Mouse (Mus musculus): ENCODE results near the gene Rad54l. TPM values are rescaled to one million over a fixed set of nuclear protein-coding genes. Genes with fewer than 3 reads are reported as not detected.

Rad54l gene
- polyA plus RNA-seq, 1 experiment from 2014 or later: 24.6 TPM

GRCm38 (mm10) chr4:116137421-116137996 lies 14.0 kb upstream of the Rad54l start:
- 47% methylated on average over 13 of the region's 13 CpGs for WGBS
- H3K27me3 ChIP-seq (replicated peaks): no peaks in the 10 kb centered on the region
- no peaks in the 10 kb centered on the region for H3K9me3 ChIP-seq
- H3K9ac ChIP-seq: no peak overlapping the region
- H3K4me3 ChIP-seq (replicated peaks): no peak overlapping the region
- H3K4me1 ChIP-seq: no peaks in the 10 kb centered on the region
- no peak overlapping the region for H3K4me2 ChIP-seq
- 0 out of 2 replicates have a peak, but pooled peaks cover 3% of the 10 kb centered on the region for H3K36me3 ChIP-seq
- 0 out of 2 replicates have a peak, but pooled peaks have one; percentile 22 for ATAC-seq (ENCODE audit: insufficient read depth, low FRiP score, low read depth)
- H3K27ac ChIP-seq: no peak overlapping the region

- H3K4me2 ChIP-seq: no peak overlapping the region
- H3K27ac ChIP-seq: no peak overlapping the region
- 0 out of 2 replicates have a peak, but pooled peaks cover 3% of the 10 kb centered on the region for H3K36me3 ChIP-seq
- ATAC-seq (ENCODE audit: insufficient read depth, low FRiP score, low read depth): no peak
- H3K4me1 ChIP-seq: no peaks in the 10 kb centered on the region
- no peaks in the 10 kb centered on the region for H3K9me3 ChIP-seq
- H3K9ac ChIP-seq: no peak overlapping the region
- H3K4me3 ChIP-seq (replicated peaks): no peak overlapping the region
- 26% methylated on average over 2 of the region's 2 CpGs for WGBS
- no peaks in the 10 kb centered on the region for H3K27me3 ChIP-seq (replicated peaks)
These were observed 11.5 kb upstream of the Rad54l start for GRCm38 (mm10) chr4:116134990-116135389.

- Histone ChIP-seq H3K27me3 (replicated peaks) (no peaks in the 10 kb centered on the region), H3K9me3 (no peaks in the 10 kb centered on the region), H3K4me2 (no peak overlapping the region), H3K9ac (no peak overlapping the region), H3K27ac (no peak overlapping the region), H3K4me3 (replicated peaks) (no peak overlapping the region), H3K36me3 (0 out of 2 replicates have a peak, but pooled peaks cover 3% of the 10 kb centered on the region), H3K4me1 (no peaks in the 10 kb centered on the region)
- WGBS: 70% methylated on average over 4 of the region's 4 CpGs
- no peak for ATAC-seq (ENCODE audit: insufficient read depth, low FRiP score, low read depth)
These were observed 9.6 kb upstream of the Rad54l start for GRCm38 (mm10) chr4:116133126-116133525.

- no peak for ATAC-seq (ENCODE audit: insufficient read depth, low FRiP score, low read depth)
- no peak overlapping the region for H3K4me2 ChIP-seq
- H3K4me3 ChIP-seq (replicated peaks): no peak overlapping the region
- WGBS: 85% methylated on average over 6 of the region's 6 CpGs
- H3K36me3 ChIP-seq: no peaks in the 10 kb centered on the region
- H3K27me3 ChIP-seq (replicated peaks): no peaks in the 10 kb centered on the region
- no peak overlapping the region for H3K27ac ChIP-seq
- no peak overlapping the region for H3K9ac ChIP-seq
- no peaks in the 10 kb centered on the region for H3K9me3 ChIP-seq
- H3K4me1 ChIP-seq: peaks cover 3% of the 10 kb centered on the region
These were observed 4.5 kb upstream of the Rad54l start for GRCm38 (mm10) chr4:116127956-116128355.

GRCm38 (mm10) chr4:116125803-116126386 lies 2.4 kb upstream of the Rad54l start:
- H3K36me3 ChIP-seq: no peaks in the 10 kb centered on the region
- no peak overlapping the region for H3K9ac ChIP-seq
- no peaks in the 10 kb centered on the region for H3K27me3 ChIP-seq (replicated peaks)
- H3K4me3 ChIP-seq (replicated peaks): no peak overlapping the region
- H3K9me3 ChIP-seq: no peaks in the 10 kb centered on the region
- no peak overlapping the region for H3K4me2 ChIP-seq
- 0 out of 2 replicates have a peak overlapping the region, but pooled peaks have one; percentile 16 for H3K27ac ChIP-seq
- H3K4me1 ChIP-seq: peaks cover 8% of the 10 kb centered on the region
- no peak for ATAC-seq (ENCODE audit: insufficient read depth, low FRiP score, low read depth)
- 76% methylated on average over 4 of the region's 4 CpGs for WGBS

GRCm38 (mm10) chr4:116122762-116123161 lies 728 bp downstream of the Rad54l start:
- H3K4me2 ChIP-seq: peak overlapping the region; percentile 60
- H3K36me3 ChIP-seq: no peaks in the 10 kb centered on the region
- no peaks in the 10 kb centered on the region for H3K27me3 ChIP-seq (replicated peaks)
- H3K9ac ChIP-seq: peak overlapping the region; percentile 48; the same call in 1 of the 2 replicates
- no peaks in the 10 kb centered on the region for H3K9me3 ChIP-seq
- ATAC-seq (ENCODE audit: insufficient read depth, low FRiP score, low read depth): no peak
- 0% methylated on average over 1 of the region's 1 CpGs for WGBS
- peak overlapping the region; percentile 61 for H3K4me3 ChIP-seq (replicated peaks)
- peaks cover 8% of the 10 kb centered on the region for H3K4me1 ChIP-seq
- H3K27ac ChIP-seq: no peak overlapping the region

- Histone ChIP-seq H3K4me1 (no peaks in the 10 kb centered on the region), H3K9ac (no peak overlapping the region), H3K27me3 (replicated peaks) (no peaks in the 10 kb centered on the region), H3K27ac (no peak overlapping the region), H3K36me3 (no peaks in the 10 kb centered on the region), H3K4me2 (no peak overlapping the region), H3K9me3 (no peaks in the 10 kb centered on the region), H3K4me3 (replicated peaks) (no peak overlapping the region)
- WGBS: 86% methylated on average over 2 of the region's 2 CpGs
- no peak for ATAC-seq (ENCODE audit: insufficient read depth, low FRiP score, low read depth)
These were observed 12.0 kb downstream of the Rad54l start for GRCm38 (mm10) chr4:116111486-116111885.

GRCm38 (mm10) chr4:116110695-116111094 lies 12.8 kb downstream of the Rad54l start:
- Histone ChIP-seq H3K9me3 (no peaks in the 10 kb centered on the region), H3K27me3 (replicated peaks) (no peaks in the 10 kb centered on the region), H3K4me3 (replicated peaks) (no peak overlapping the region), H3K36me3 (no peaks in the 10 kb centered on the region), H3K9ac (no peak overlapping the region), H3K4me1 (no peaks in the 10 kb centered on the region), H3K4me2 (no peak overlapping the region), H3K27ac (no peak overlapping the region)
- no peak for ATAC-seq (ENCODE audit: insufficient read depth, low FRiP score, low read depth)
- 89% methylated on average over 6 of the region's 6 CpGs for WGBS

- ATAC-seq (ENCODE audit: insufficient read depth, low FRiP score, low read depth): no peak
- H3K9ac ChIP-seq: no peak overlapping the region
- H3K27ac ChIP-seq: no peak overlapping the region
- 93% methylated on average over 5 of the region's 5 CpGs for WGBS
- no peak overlapping the region for H3K4me3 ChIP-seq (replicated peaks)
- H3K9me3 ChIP-seq: no peaks in the 10 kb centered on the region
- H3K36me3 ChIP-seq: 0 out of 2 replicates have a peak, but pooled peaks cover 7% of the 10 kb centered on the region
- no peaks in the 10 kb centered on the region for H3K27me3 ChIP-seq (replicated peaks)
- H3K4me2 ChIP-seq: no peak overlapping the region
- H3K4me1 ChIP-seq: no peaks in the 10 kb centered on the region
These were observed 18.2 kb downstream of the Rad54l start for GRCm38 (mm10) chr4:116105278-116105677.

- no peaks in the 10 kb centered on the region for H3K4me1 ChIP-seq
- no peaks in the 10 kb centered on the region for H3K9me3 ChIP-seq
- no peak overlapping the region for H3K27ac ChIP-seq
- no peak overlapping the region for H3K4me3 ChIP-seq (replicated peaks)
- H3K27me3 ChIP-seq (replicated peaks): no peaks in the 10 kb centered on the region
- peak; percentile 47; the same call in 1 of the 2 replicates for ATAC-seq (ENCODE audit: insufficient read depth, low FRiP score, low read depth)
- peaks cover 44% of the 10 kb centered on the region for H3K36me3 ChIP-seq
- H3K4me2 ChIP-seq: no peak overlapping the region
- no peak overlapping the region for H3K9ac ChIP-seq
- WGBS: 74% methylated on average over 7 of the region's 7 CpGs
These were observed 22.5 kb downstream of the Rad54l start for GRCm38 (mm10) chr4:116100959-116101358.

GRCm38 (mm10) chr4:116097211-116097610 lies 26.3 kb downstream of the Rad54l start:
- H3K9ac ChIP-seq: no peak overlapping the region
- H3K27me3 ChIP-seq (replicated peaks): no peaks in the 10 kb centered on the region
- 67% methylated on average over 8 of the region's 8 CpGs for WGBS
- H3K4me1 ChIP-seq: no peaks in the 10 kb centered on the region
- H3K4me3 ChIP-seq (replicated peaks): no peak overlapping the region
- no peaks in the 10 kb centered on the region for H3K9me3 ChIP-seq
- peaks cover 67% of the 10 kb centered on the region for H3K36me3 ChIP-seq
- no peak overlapping the region for H3K27ac ChIP-seq
- H3K4me2 ChIP-seq: no peak overlapping the region
- 0 out of 2 replicates have a peak, but pooled peaks have one; percentile 21 for ATAC-seq (ENCODE audit: insufficient read depth, low FRiP score, low read depth)

GRCm38 (mm10) chr4:116096291-116096690 lies 27.2 kb downstream of the Rad54l start:
- Histone ChIP-seq H3K36me3 (peaks cover 74% of the 10 kb centered on the region), H3K4me1 (no peaks in the 10 kb centered on the region), H3K4me2 (no peak overlapping the region), H3K4me3 (replicated peaks) (no peak overlapping the region), H3K27ac (no peak overlapping the region), H3K9ac (no peak overlapping the region), H3K27me3 (replicated peaks) (no peaks in the 10 kb centered on the region), H3K9me3 (no peaks in the 10 kb centered on the region)
- 92% methylated on average over 10 of the region's 10 CpGs for WGBS
- ATAC-seq (ENCODE audit: insufficient read depth, low FRiP score, low read depth): no peak
